ENCODE assay signal across 8 mouse cellular contexts in the genomic region with DNA sequence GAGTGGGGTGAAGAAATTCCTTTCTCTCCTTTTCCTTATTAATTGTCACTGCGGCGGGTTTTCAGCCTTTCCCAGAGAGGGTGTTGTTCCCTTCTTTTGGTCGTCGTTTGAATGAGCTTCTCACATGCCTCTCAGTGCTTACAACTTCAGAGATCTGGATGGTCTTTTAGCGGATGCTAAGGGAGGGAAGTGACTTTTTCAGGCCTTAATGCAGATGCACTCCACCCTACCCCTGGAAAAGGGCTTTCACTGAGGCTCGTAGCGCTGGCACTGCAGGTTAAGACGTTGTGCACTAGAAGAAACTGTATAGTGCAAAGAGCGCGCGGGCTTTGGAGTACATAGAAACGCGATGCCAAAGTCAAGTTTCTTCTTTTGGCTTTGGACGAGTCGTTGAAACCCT. TPM values are rescaled to one million over a fixed set of nuclear protein-coding genes. Genes with fewer than 3 reads are reported as not detected.
A peak's percentile ranks its signal among the peaks of the same experiment; 100 is the strongest.
DNase-seq lines count a peak whose midpoint lies in the region; ATAC-seq and TF ChIP-seq lines count a peak whose summit lies in the region.

No protein-coding gene starts in this region.

- peaks cover 11% of the 10 kb centered on the region for H3K36me3 ChIP-seq in heart, embryonic 13.5 days
- H3K36me3 ChIP-seq in hindbrain, postnatal 0 days (ENCODE audit: insufficient read depth, low read length) = no peaks in the 10 kb centered on the region
- H3K36me3 ChIP-seq in liver, embryonic 14.5 days (replicated peaks; ENCODE audit: control insufficient read depth, insufficient read depth, low read depth) = no peaks in the 10 kb centered on the region

- TF ChIP-seq EP300 in liver, embryonic 14.5 days (IDR thresholded peaks at IDR 0.05; ENCODE audit: low read depth) = no peak

- no peak for DNase-seq in heart, adult 9 months (ENCODE audit: low spot score in 2 of 2)
- DNase-seq in ES-CJ7 (ENCODE audit: low read depth, low spot score) = peak; percentile 37
- DNase-seq in embryo, embryonic 10.5 days (ENCODE audit: low spot score) = peak; percentile 67
- peak; percentile 44 for DNase-seq in hindbrain, postnatal 0 days (ENCODE audit: low spot score)
- peak in 2 of 3 experiments; percentile 24 to 33 for DNase-seq in liver, embryonic 14.5 days (ENCODE audit: low read depth in 3 of 3, low spot score in 3 of 3)
- peak; percentile 34 to 41 for DNase-seq in spleen, postnatal 10 days (ENCODE audit: low spot score in 2 of 2)
- no peak for DNase-seq in retina, embryonic 14.5 days (ENCODE audit: low spot score)

- WGBS in heart, embryonic 13.5 days = 2% methylated on average over 15 of the region's 15 CpGs
- under 1% methylated on average over 15 of the region's 15 CpGs for WGBS in hindbrain, postnatal 0 days
- 2% methylated on average over 15 of the region's 15 CpGs for WGBS in liver, embryonic 14.5 days (ENCODE audit: insufficient replicate concordance)

- H3K4me3 ChIP-seq in heart, embryonic 13.5 days = peak overlapping the region; percentile 84
- peak overlapping the region; percentile 90 for H3K4me3 ChIP-seq in hindbrain, postnatal 0 days (ENCODE audit: low read length)
- H3K4me3 ChIP-seq in liver, embryonic 14.5 days (ENCODE audit: insufficient read depth in 1 of 2, low read depth in 2 of 2, low read length in 2 of 2) = peak overlapping the region; percentile 69 to 78

- H3K4me1 ChIP-seq in heart, embryonic 13.5 days = peaks cover 42% of the 10 kb centered on the region
- H3K4me1 ChIP-seq in hindbrain, postnatal 0 days (ENCODE audit: insufficient read depth, low read length) = peaks cover 21% of the 10 kb centered on the region; the same call in 1 of the 2 replicates
- H3K4me1 ChIP-seq in liver, embryonic 14.5 days (replicated peaks; ENCODE audit: control insufficient read depth in 2 of 2, insufficient read depth in 2 of 2, low read length in 1 of 2) = peaks cover 21 to 24% of the 10 kb centered on the region in 2 experiments

- H3K27me3 ChIP-seq in heart, embryonic 13.5 days (replicated peaks) = no peaks in the 10 kb centered on the region
- H3K27me3 ChIP-seq in hindbrain, postnatal 0 days (ENCODE audit: insufficient read depth, low read length) = no peaks in the 10 kb centered on the region
- no peaks in the 10 kb centered on the region for H3K27me3 ChIP-seq in liver, embryonic 14.5 days (ENCODE audit: control insufficient read depth, insufficient read depth, low read length)

- peak overlapping the region; percentile 92 for H3K9ac ChIP-seq in heart, embryonic 13.5 days
- peak overlapping the region; percentile 77 for H3K9ac ChIP-seq in hindbrain, postnatal 0 days (replicated peaks; ENCODE audit: low read length)
- H3K9ac ChIP-seq in liver, embryonic 14.5 days (replicated peaks) = peak overlapping the region; percentile 77

- no peak for ATAC-seq in heart, embryonic 13.5 days (ENCODE audit: extremely low read depth, insufficient number of reproducible peaks, low FRiP score, low TSS enrichment)
- no peak for ATAC-seq in hindbrain, postnatal 0 days
- no peak for ATAC-seq in liver, embryonic 14.5 days (ENCODE audit: insufficient read depth)

- TF ChIP-seq CTCF in hindbrain, postnatal 0 days (IDR thresholded peaks at IDR 0.05; ENCODE audit: low read depth) = no peak
- TF ChIP-seq CTCF in liver, embryonic 14.5 days (IDR thresholded peaks at IDR 0.05; ENCODE audit: low read depth) = no peak

- peak overlapping the region; percentile 89 for H3K4me2 ChIP-seq in heart, embryonic 13.5 days
- peak overlapping the region; percentile 83 for H3K4me2 ChIP-seq in hindbrain, postnatal 0 days (ENCODE audit: low read depth, low read length)
- peak overlapping the region; percentile 91 for H3K4me2 ChIP-seq in liver, embryonic 14.5 days (ENCODE audit: low read depth)

- H3K9me3 ChIP-seq in heart, embryonic 13.5 days = peaks cover 5% of the 10 kb centered on the region; the same call in 1 of the 2 replicates
- H3K9me3 ChIP-seq in hindbrain, postnatal 0 days (ENCODE audit: low read length) = no peaks in the 10 kb centered on the region
- no peaks in the 10 kb centered on the region for H3K9me3 ChIP-seq in liver, embryonic 14.5 days (ENCODE audit: control insufficient read depth, low read length)

- H3K27ac ChIP-seq in heart, embryonic 13.5 days (replicated peaks) = peak overlapping the region; percentile 95
- H3K27ac ChIP-seq in hindbrain, postnatal 0 days = peak overlapping the region; percentile 90
- peak overlapping the region; percentile 55 for H3K27ac ChIP-seq in liver, embryonic 14.5 days

RNA-seq across cellular contexts. Expression of gene Selenoi, which starts 0.7 kb away (rescaled TPM):
- polyA plus RNA-seq in heart, embryonic 13.5 days (2015; fragmentation: Nextera tagmentation; extraction: Ambion mirVana) = 13.6 and 15.5 TPM in 2 replicates
- 99.5 and 108 TPM in 2 replicates for total RNA-seq in hindbrain, postnatal 0 days (2014; rRNA removed)
- polyA plus RNA-seq in hindbrain, postnatal 0 days (2015; fragmentation: Nextera tagmentation; extraction: Ambion mirVana) = 20.7 and 23.1 TPM in 2 replicates
- 13.3 and 13.5 TPM in 2 replicates for polyA plus RNA-seq in liver, embryonic 14.5 days (2012; rRNA removed)
- 12.5 and 14.8 TPM in 2 replicates for polyA plus RNA-seq in liver, embryonic 14.5 days (2014; fragmentation: Nextera tagmentation; extraction: Ambion mirVana)

RNA-seq across cellular contexts. Expression of gene Adgrf3, which starts 27.5 kb away (rescaled TPM):
- polyA plus RNA-seq in heart, embryonic 13.5 days (2015; fragmentation: Nextera tagmentation; extraction: Ambion mirVana) = 0.19 and 0.78 TPM in 2 replicates
- total RNA-seq in hindbrain, postnatal 0 days (2014; rRNA removed) = 0.37 TPM in 1 of 2 replicates, not detected in the other
- not detected in 2 replicates for polyA plus RNA-seq in hindbrain, postnatal 0 days (2015; fragmentation: Nextera tagmentation; extraction: Ambion mirVana)
- polyA plus RNA-seq in liver, embryonic 14.5 days (2012; rRNA removed) = 0.01 and 0.02 TPM in 2 replicates
- not detected in 2 replicates for polyA plus RNA-seq in liver, embryonic 14.5 days (2014; fragmentation: Nextera tagmentation; extraction: Ambion mirVana)

RNA-seq across cellular contexts. Expression of gene Drc1, which starts 48.1 kb away (rescaled TPM):
- 0.05 and 0.11 TPM in 2 replicates for polyA plus RNA-seq in heart, embryonic 13.5 days (2015; fragmentation: Nextera tagmentation; extraction: Ambion mirVana)
- total RNA-seq in hindbrain, postnatal 0 days (2014; rRNA removed) = 4.6 and 4.9 TPM in 2 replicates
- polyA plus RNA-seq in hindbrain, postnatal 0 days (2015; fragmentation: Nextera tagmentation; extraction: Ambion mirVana) = 6.6 TPM in 2 replicates
- 0.67 and 0.73 TPM in 2 replicates for polyA plus RNA-seq in liver, embryonic 14.5 days (2012; rRNA removed)
- 0.98 and 1.4 TPM in 2 replicates for polyA plus RNA-seq in liver, embryonic 14.5 days (2014; fragmentation: Nextera tagmentation; extraction: Ambion mirVana)

Comparison
In these comparisons a context has a peak if more than half of its experiments do, and no peak if none do; other contexts are left out.
1. DNase-seq: peak in ES-CJ7 (single experiment), embryo, embryonic 10.5 days (single experiment), hindbrain, postnatal 0 days (single experiment), liver, embryonic 14.5 days (2 of 3) and spleen, postnatal 10 days (2 of 2); none in heart, adult 9 months (0 of 2) and retina, embryonic 14.5 days (single experiment).
2. Peak in every context shown above with its lines, with median percentiles within 50 percentile points of each other: H3K27ac ChIP-seq, H3K4me2 ChIP-seq, H3K4me3 ChIP-seq and H3K9ac ChIP-seq.